Mouse (Mus musculus) stomach, postnatal 0 days (tissue): ENCODE measurements around the gene Siae. TPM values are rescaled to one million over a fixed set of nuclear protein-coding genes. Genes with fewer than 3 reads are reported as not detected.

Source experiments
- ATAC-seq: fragments of 200-750 bp; cut with Nextera tagmentation; 2 replicates; pipeline ENCODE4 v1.8.0; 2017; ENCODE audit not compliant: low FRiP score, low TSS enrichment
- DNase-seq: peaks from one replicate; pipeline ENCODE4 v3.0.0-alpha.2; 2016; ENCODE audit warnings: low spot score
- H3K27ac ChIP-seq: fragments of 300-500 bp; sonication (generic); replicated peaks from 2 replicates; pipeline ENCODE4 v1.5.1; 2014; ENCODE audit warnings: mild to moderate bottlenecking, control low read depth
- H3K27me3 ChIP-seq: fragments of 300-500 bp; sonication (generic); 2 replicates; pipeline ENCODE4 v1.6.1; 2014; ENCODE audit warnings: low read length; ENCODE audit not compliant: control insufficient read depth, insufficient read depth
- H3K36me3 ChIP-seq: fragments of 300-500 bp; sonication (generic); 2 replicates; pipeline ENCODE4 v1.6.1; 2014; ENCODE audit warnings: low read length, mixed read lengths; ENCODE audit not compliant: control insufficient read depth, insufficient read depth
- H3K4me1 ChIP-seq: fragments of 300-500 bp; sonication (generic); replicated peaks from 2 replicates; pipeline ENCODE4 v1.6.1; 2014; ENCODE audit warnings: antibody characterized with exemption; ENCODE audit not compliant: control insufficient read depth, insufficient read depth
- H3K4me2 ChIP-seq: fragments of 300-500 bp; sonication (generic); replicated peaks from 2 replicates; pipeline ENCODE4 v1.6.1; 2014; ENCODE audit warnings: low read depth, mild to moderate bottlenecking, control low read depth, moderate library complexity
- H3K4me3 ChIP-seq: fragments of 300-500 bp; sonication (generic); 2 replicates; pipeline ENCODE4 v1.5.1; 2014; ENCODE audit warnings: low read depth, low read length, control low read depth
- H3K9ac ChIP-seq: fragments of 300-500 bp; sonication (generic); 2 replicates; pipeline ENCODE4 v1.6.1; 2014; ENCODE audit warnings: mild to moderate bottlenecking, low read length, control low read depth, mixed read lengths
- H3K9me3 ChIP-seq: fragments of 300-500 bp; sonication (generic); 2 replicates; pipeline ENCODE4 v1.6.1; 2016; ENCODE audit warnings: low read length; ENCODE audit not compliant: control insufficient read depth
- CTCF ChIP-seq: IDR thresholded peaks from 2 replicates; pipeline ENCODE4 v1.5.1; 2016; ENCODE audit warnings: antibody characterized with exemption, low read depth, mild to moderate bottlenecking, moderate library complexity
- EP300 ChIP-seq: optimal IDR thresholded peaks from 2 replicates; pipeline ENCODE3; 2016; ENCODE audit warnings: antibody characterized with exemption
- WGBS: fragments of 180-500 bp; shearing (Covaris S2); extraction: QIAGEN DNeasy Blood & Tissue Kit; methylation state at CpG from one replicate; pipeline ENCODE4 v1.1.7; 2014; 5-methylcytosine and 5-hydroxymethylcytosine counted together
- polyA plus RNA-seq: library from polyadenylated mRNA; unstranded; fragments of >200 nt; fragmentation: Nextera tagmentation; extraction: Ambion mirVana; gene quantifications from 2 replicates; pipeline ENCODE4 v1.2.1, GENCODE M21; 2015

Siae gene
- polyA plus RNA-seq, 1 experiment from 2014 or later = 6.9 TPM

DNA sequence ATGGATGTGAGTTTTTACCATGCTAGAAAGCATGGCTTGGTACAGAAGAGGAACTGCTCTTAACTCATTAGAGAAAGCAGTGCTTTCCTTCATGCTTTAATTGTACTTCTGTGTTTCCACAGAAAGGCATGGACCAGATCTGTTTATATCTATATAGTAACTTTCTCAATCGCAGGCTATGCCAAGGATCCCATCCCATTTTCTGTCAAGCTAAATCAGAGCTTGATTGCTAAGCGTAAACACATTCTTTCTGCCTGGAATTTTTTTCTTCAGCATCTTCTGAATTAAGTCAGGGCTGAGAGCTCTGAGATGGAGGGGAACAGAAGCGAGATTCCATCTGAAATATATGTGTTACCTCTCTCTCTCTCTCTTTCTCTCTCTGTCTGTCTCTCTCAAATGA is 68.5 kb downstream of the Siae start:
- no peak overlapping the region for H3K4me2 ChIP-seq
- H3K27me3 ChIP-seq = no peaks in the 10 kb centered on the region
- WGBS = 66% methylated on average over 3 of the region's 3 CpGs
- no peaks in the 10 kb centered on the region for H3K9me3 ChIP-seq
- no peak overlapping the region for H3K9ac ChIP-seq
- no peaks in the 10 kb centered on the region for H3K4me1 ChIP-seq
- no peaks in the 10 kb centered on the region for H3K36me3 ChIP-seq
- TF ChIP-seq EP300 (no peak), CTCF (no peak)
- H3K4me3 ChIP-seq = no peak overlapping the region
- H3K27ac ChIP-seq = no peak overlapping the region
- DNase-seq (no peak), ATAC-seq (no peak)

DNA sequence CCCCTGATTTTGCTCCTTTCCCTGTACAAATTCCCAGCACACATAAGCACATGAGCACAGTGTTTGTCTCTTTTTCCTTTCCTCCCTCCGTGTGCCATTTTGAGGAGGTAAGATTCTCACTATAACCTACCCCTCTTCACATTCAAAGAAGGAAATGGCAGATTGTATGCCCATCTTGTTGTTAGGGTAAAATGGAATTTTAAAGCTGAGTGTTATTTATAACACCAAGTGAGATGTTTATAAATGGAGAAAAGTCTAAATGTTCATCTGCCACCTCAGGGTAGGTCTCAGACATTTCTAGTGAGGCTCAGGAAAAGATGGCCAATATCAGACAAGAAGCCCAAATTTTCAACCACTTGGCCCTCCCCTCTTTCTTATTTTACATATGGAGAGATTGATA is 69.0 kb downstream of the Siae start:
- 75% methylated on average over 1 of the region's 1 CpGs for WGBS

DNA sequence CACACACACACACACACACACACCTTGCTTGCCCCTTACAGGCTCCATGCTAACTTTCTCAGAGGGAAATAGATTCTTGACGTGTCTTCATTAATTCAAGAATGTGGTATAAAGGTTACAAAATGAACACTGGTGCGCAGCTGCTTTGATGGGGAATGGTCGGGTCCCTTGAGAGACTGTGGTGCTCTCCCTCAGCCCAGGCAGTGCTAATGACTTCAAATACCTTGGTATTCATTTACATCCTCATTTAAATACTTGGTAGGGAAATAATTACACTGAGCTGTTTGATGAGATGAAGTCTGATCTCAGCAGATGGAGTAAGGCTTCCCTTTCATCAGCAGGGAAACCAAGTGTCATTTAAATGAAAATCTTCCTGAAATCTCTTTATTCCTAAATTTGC is 69.6 kb downstream of the Siae start:
- DNase-seq (no peak), ATAC-seq (no peak)
- no peaks in the 10 kb centered on the region for H3K4me1 ChIP-seq
- no peak overlapping the region for H3K4me2 ChIP-seq
- H3K9me3 ChIP-seq = no peaks in the 10 kb centered on the region
- H3K4me3 ChIP-seq = no peak overlapping the region
- TF ChIP-seq EP300 = no peak
- TF ChIP-seq CTCF = no peak
- H3K36me3 ChIP-seq = no peaks in the 10 kb centered on the region
- WGBS = 71% methylated on average over 3 of the region's 3 CpGs
- H3K9ac ChIP-seq = no peak overlapping the region
- H3K27me3 ChIP-seq = no peaks in the 10 kb centered on the region
- H3K27ac ChIP-seq = no peak overlapping the region

More for the DNA sequence above, 69.0 kb downstream of the Siae start:
- H3K4me1 ChIP-seq = no peaks in the 10 kb centered on the region
- no peaks in the 10 kb centered on the region for H3K27me3 ChIP-seq
- no peaks in the 10 kb centered on the region for H3K9me3 ChIP-seq
- no peak overlapping the region for H3K27ac ChIP-seq
- DNase-seq (no peak), ATAC-seq (no peak)
- no peak overlapping the region for H3K9ac ChIP-seq
- no peak overlapping the region for H3K4me2 ChIP-seq
- no peak overlapping the region for H3K4me3 ChIP-seq
- no peaks in the 10 kb centered on the region for H3K36me3 ChIP-seq
- TF ChIP-seq EP300 (no peak), CTCF (no peak)

DNA sequence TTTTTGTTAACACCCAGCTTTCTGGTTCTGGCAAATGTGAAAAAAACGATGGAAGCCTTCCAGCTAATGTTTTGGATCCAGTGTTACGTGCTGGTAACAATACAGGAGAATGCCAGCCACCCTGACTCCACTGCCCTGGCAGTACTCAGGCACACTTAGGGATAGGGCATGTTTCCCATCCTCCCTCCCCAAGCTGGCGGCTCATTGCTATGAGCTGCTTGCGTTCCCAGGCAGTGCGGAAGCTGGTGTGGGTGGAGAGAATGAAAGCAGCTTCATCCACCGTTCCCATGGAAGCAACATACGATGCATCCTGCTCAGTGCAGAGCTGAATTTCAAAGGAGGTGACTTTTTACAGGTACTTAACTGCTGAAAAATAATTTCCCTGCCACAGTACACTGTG is 70.1 kb downstream of the Siae start:
- 51% methylated on average over 7 of the region's 7 CpGs for WGBS
- Histone ChIP-seq H3K4me3 (no peak overlapping the region), H3K36me3 (no peaks in the 10 kb centered on the region), H3K9me3 (no peaks in the 10 kb centered on the region), H3K27ac (no peak overlapping the region), H3K4me1 (no peaks in the 10 kb centered on the region), H3K9ac (no peak overlapping the region), H3K4me2 (no peak overlapping the region), H3K27me3 (no peaks in the 10 kb centered on the region)
- TF ChIP-seq EP300 = no peak
- no peak for TF ChIP-seq CTCF
- no peak for DNase-seq
- ATAC-seq = no peak

- ATAC-seq = no peak
- no peak for TF ChIP-seq EP300
- TF ChIP-seq CTCF = no peak
- no peak overlapping the region for H3K4me3 ChIP-seq
- H3K4me1 ChIP-seq = no peaks in the 10 kb centered on the region
- H3K36me3 ChIP-seq = no peaks in the 10 kb centered on the region
- H3K9me3 ChIP-seq = no peaks in the 10 kb centered on the region
- no peak overlapping the region for H3K9ac ChIP-seq
- no peak for DNase-seq
- 26% methylated on average over 3 of the region's 3 CpGs for WGBS
- no peak overlapping the region for H3K4me2 ChIP-seq
- no peaks in the 10 kb centered on the region for H3K27me3 ChIP-seq
- no peak overlapping the region for H3K27ac ChIP-seq
These were observed 70.6 kb downstream of the Siae start for GRCm38 (mm10) chr9:37626103-37626567.

GRCm38 (mm10) chr9:37627263-37627662 is 71.8 kb downstream of the Siae start:
- WGBS = 94% methylated on average over 1 of the region's 1 CpGs

More at GRCm38 (mm10) chr9:37627263-37627662, 71.8 kb downstream of the Siae start:
- DNase-seq = no peak
- Histone ChIP-seq H3K4me1 (no peaks in the 10 kb centered on the region), H3K9me3 (no peaks in the 10 kb centered on the region), H3K36me3 (no peaks in the 10 kb centered on the region), H3K4me3 (no peak overlapping the region), H3K27me3 (no peaks in the 10 kb centered on the region), H3K27ac (no peak overlapping the region), H3K4me2 (no peak overlapping the region), H3K9ac (no peak overlapping the region)
- ATAC-seq = no peak
- TF ChIP-seq EP300 (no peak), CTCF (no peak)
